Mouse (Mus musculus) left cerebral cortex, adult 18-20 months (tissue): ENCODE data around the gene Irf2. TPM values are rescaled to one million over a fixed set of nuclear protein-coding genes. Genes with fewer than 3 reads are reported as not detected.
A peak's percentile ranks its signal among the peaks of the same experiment; 100 is the strongest.

ENCODE experiments used
- DNase-seq, 2 experiments: peaks; one replicate each; pipeline ENCODE4 v3.0.0; 2021 to 2022; ENCODE audit warnings: low spot score in 2 of 2, mixed read lengths in 1 of 2
- total RNA-seq, 2 experiments: library from RNA; stranded (reverse); gene quantifications; 2 replicates each; pipeline ENCODE4 v1.2.3; 2021

The Irf2 gene
- total RNA-seq, 2 experiments from 2014 or later = 71.4 to 77.4 TPM

DNA sequence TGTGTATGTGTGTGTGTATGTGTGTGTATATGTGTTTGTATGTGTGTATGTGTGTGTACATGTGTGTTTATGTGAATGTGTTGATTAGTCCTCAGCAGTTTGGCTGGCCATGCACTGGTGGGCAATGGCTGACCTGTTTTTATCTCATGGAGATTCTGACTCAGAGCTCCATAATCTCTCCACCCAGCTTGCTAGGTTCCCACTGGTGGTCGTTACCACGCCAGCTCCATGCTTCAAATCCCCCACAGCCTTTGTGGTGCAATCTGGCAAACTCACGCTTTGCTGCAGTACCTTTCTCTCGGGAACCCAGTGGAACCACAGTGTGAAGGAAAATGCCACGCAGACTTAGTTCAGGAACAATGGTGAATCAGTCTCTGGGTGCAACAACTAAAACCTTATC is 54.8 kb downstream of the Irf2 start:
- no peak for DNase-seq

- DNase-seq = no peak
Measured at GRCm38 (mm10) chr8:46799212-46799611, 59.7 kb downstream of the Irf2 start.

GRCm38 (mm10) chr8:46799706-46800105 is 60.2 kb downstream of the Irf2 start:
- DNase-seq = no peak

DNA sequence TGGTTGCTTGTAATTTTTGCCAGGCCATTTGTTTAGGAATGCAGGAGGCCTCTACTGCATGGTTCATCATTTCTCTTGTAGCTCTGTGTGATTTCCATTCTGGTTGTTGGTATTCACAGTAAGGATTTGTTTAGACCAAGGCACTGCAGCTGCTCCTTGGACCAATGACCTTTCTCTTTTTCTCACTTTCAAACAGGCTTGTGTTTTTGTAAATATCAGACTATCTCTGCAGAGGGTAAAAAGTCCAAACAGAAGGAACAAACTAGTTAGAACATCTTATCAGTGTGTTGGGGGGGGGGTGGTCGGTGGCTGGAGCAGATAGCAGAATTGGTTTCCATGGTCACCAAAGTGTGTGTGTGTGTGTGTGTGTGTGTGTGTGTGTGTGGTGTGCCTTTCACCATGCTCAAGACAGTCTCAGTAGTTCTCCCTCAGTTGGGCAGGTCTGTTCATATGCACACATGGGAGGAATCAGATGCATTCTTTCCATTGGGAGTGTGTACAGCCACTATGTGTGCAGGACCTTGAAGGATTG is 61.7 kb downstream of the Irf2 start:
- no peak for DNase-seq

DNA sequence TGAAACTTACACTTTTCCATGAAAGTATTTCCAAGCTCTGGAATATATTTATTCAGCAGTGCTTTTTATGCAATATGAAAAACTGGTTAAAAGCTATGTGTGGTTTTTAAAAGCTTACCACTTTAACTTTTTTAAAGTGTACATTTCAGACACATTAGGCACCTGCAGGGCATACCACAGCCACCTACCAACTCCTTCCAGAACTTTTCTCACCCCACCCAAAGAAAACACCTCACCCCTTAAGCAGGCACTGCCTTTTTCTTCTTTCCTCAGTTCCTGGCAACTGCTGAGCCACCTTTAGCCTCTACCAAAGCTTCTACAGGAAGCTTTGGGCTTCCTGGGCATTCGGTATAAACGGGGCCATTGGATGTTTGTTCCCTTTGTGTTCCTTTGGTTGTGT is 62.5 kb downstream of the Irf2 start:
- DNase-seq = no peak

- no peak for DNase-seq
Measured at GRCm38 (mm10) chr8:46804721-46805120, 65.2 kb downstream of the Irf2 start.

- peak; percentile 55 to 64 for DNase-seq
Measured at GRCm38 (mm10) chr8:46811021-46811622, 71.6 kb downstream of the Irf2 start.

GRCm38 (mm10) chr8:46811944-46812343 is 72.4 kb downstream of the Irf2 start:
- no peak for DNase-seq

DNA sequence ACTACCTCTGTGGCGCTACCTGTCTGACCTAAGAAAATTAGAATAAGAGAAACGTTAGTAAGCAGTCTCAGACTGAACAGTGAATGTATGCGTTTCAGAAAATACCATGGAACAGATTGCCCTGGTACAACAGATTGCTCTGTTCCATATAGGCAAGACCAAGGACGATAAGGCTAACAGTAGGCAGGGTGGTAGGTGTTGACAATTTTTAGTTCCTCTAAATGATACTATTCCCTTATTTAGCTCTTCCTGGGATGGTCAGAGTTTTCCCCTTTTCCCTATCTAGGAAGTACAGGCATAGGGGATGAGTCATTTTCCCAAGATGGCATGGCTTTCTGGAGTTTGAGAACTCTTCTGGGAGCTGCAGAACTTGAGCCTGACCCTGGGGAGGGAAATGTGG is 73.4 kb downstream of the Irf2 start:
- no peak for DNase-seq

DNA sequence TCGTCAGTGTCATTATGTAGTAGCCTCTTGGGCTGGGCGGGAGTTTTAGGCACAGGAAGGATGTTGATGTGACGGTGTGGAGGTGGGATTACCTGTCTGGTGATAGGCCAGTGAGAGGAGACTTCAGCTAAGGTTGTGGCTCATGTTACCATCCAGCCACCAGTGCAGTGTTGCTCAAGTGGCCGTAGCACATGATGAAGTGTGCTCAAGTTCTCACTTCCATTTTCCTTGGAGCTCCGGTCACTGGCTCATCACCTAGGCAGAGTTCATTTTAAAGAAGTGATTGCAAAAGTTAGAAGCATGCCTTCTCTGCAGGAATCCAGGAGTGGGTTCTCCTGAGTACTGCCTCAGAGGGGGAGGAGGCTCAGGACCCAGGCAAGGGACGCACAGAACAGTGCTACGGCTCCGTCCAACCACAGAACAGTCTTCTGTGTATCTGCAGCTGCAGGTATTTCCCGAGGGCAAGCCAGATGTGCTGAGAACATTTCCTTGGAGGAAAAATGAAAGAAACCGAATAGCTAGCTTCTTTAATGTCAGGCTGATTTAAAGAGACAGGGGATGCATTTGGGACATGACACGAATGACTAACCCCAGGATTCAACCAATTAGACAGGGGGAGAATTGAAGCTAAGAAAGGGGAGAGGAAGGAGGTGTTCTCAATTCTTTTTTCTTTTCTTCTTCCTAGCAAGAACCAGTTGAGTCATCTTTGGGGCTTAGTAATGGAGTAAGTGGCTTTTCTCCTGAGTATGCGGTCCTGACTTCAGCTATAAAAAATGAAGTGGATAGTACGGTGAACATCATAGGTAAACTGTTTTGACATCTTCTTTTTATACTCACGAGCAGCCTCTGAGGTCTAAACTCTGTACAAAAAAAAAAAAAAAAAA is 78.8 kb downstream of the Irf2 start:
- no peak for DNase-seq

DNA sequence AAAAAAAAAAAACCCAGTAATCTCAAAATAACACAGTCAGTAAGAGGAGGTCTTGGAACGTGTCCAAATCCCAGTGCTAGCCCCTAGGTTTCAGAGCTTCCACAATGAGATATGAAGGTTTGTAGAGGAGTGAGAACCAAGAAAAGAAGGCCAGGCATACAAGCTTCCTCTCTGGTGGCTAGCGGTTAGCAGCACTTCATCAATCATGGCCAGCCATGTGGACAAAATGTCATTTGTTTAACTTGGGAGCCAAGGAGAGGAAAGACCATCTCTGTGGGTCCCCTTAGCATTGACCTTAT is 79.4 kb downstream of the Irf2 start:
- no peak for DNase-seq

GRCm38 (mm10) chr8:46828734-46829413 is 89.3 kb downstream of the Irf2 start:
- DNase-seq = no peak

GRCm38 (mm10) chr8:46829414-46830111 is 90.0 kb downstream of the Irf2 start:
- no peak for DNase-seq

DNA sequence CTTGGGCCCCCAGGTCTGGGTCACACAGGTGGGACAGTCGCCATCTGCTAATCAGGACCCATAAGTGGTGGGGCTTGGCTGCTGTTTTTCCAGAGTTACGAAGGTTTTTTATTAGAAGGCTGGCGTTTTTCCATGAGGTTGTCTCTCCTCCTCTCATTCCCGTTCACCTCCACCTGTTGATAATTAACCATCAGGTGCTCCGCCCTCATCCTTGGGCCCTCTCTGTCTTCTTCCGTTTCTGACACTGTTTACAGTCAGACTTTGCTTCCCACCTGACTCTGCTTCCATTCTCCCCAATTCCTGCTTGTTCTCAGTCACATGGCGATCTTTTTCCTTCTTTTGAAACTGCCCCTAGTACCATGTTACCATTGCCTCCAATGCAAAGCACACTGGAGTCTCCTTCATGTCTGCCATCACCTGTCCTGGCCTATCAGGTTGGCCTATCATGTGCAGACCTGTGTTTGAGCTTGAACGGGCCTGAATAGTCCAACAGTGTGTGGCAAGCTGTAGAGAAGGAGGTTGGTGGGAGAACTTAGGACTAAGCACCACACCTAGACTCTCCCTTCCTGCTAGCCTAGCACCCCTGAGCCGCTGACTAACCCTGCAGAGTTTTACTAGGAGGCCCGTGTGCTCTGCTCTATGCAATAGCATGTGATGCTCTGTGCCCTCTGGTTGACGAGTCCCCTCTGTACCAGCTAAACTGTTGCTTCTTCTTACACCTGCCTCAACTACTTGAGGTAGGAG is 90.8 kb downstream of the Irf2 start:
- no peak for DNase-seq

- DNase-seq = no peak
Measured at GRCm38 (mm10) chr8:46831916-46832315, 92.4 kb downstream of the Irf2 start.

GRCm38 (mm10) chr8:46832399-46832798 is 92.9 kb downstream of the Irf2 start:
- no peak for DNase-seq

GRCm38 (mm10) chr8:46833763-46834162 is 94.2 kb downstream of the Irf2 start:
- no peak for DNase-seq

GRCm38 (mm10) chr8:46834440-46834839 is 94.9 kb downstream of the Irf2 start:
- DNase-seq = no peak

GRCm38 (mm10) chr8:46836011-46836652 is 96.6 kb downstream of the Irf2 start:
- DNase-seq = no peak

GRCm38 (mm10) chr8:46836949-46837348 is 97.4 kb downstream of the Irf2 start:
- no peak for DNase-seq
